Mouse (Mus musculus): ENCODE results near the gene Gm20661.

Gm20661 gene

DNA sequence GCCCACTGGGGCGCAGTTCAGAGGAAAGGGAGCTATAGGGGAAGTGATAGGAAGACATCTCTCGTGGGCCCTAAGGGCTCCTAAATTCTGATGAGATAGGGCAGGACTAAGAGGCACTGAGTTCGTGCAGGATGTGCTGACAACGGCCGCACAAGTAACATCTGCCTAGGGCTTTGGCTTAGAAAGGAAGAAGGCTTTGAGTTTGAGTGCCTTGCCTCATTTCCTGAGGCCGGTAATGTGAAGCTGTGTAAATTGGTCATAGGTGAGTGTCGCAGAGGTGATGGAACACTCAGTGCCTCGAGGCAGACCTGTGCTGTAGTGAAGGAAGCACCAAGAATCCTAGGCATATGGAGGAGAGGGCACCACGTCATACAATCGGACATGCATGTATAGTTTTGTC is 16.2 kb upstream of the Gm20661 start:
- no peak for DNase-seq (ENCODE audit: extremely low read depth, insufficient read length, low spot score)

DNA sequence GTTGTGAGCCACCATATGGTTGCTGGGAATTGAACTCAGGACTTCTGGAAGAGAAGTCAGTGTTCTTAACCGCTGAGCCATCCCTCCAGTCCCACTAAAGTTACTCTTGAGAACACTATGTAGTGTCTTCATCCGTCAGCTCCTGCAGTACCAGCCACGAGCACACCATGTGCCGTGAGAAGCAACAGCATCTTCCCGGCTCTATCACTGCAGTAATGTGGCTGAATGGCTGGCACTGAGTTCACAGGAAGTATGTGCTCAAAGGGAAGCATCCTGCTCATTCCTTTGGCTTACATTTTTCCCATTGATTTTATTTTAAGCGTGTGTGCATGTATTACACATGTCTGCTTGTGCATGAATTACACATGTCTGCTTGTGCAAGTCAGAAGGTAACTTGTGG is 15.4 kb upstream of the Gm20661 start:
- DNase-seq (ENCODE audit: extremely low read depth, insufficient read length, low spot score), result no peak

DNA sequence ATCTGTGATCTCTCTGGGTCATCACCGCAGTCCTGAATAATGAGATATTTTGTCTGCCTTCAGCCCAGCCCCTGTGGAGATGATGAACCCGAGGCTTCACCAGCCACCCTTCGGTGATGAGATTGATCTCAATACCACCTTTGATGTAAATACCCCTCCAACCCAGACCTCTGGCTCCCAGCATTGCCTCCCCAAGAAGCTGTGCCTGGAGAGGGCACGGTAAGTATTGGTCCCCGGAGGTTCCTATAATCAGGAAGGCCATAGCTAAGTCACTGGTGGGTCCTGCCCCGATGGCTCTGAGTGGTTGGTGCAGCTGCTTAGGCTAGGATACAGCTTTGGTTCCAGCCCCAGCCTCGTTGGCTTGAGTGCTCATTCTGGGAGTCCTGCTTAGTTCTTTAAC is 14.3 kb upstream of the Gm20661 start:
- DNase-seq (ENCODE audit: extremely low read depth, insufficient read length, low spot score), result no peak

DNA sequence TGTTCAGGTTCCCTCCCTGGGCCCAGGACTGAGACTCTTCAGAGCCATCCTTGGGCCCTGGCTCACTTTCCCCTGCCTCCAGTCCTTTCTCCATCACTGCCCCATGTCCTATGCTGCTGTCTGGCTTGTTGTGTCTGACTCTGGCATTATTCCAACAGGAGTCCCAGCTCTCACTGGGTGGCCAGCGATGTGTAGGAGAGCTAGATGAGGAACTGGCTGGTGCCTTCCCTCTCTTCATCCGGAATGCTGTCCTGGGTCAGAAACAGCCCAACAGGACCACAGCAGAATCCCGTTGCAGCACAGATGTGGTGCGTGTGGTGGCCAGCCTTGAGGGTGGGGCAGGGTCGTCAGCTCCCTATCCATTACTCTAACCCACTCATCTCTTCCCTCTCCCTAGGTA is 12.5 kb upstream of the Gm20661 start:
- no peak for DNase-seq (ENCODE audit: extremely low read depth, insufficient read length, low spot score)

- DNase-seq (ENCODE audit: extremely low read depth, insufficient read length, low spot score), result no peak
Measured at GRCm38 (mm10) chr9:107971690-107972541, 10.9 kb upstream of the Gm20661 start.

GRCm38 (mm10) chr9:107974491-107975171 is 8.2 kb upstream of the Gm20661 start:
- DNase-seq (ENCODE audit: extremely low read depth, insufficient read length, low spot score), result no peak

GRCm38 (mm10) chr9:107975399-107976386 is 7.2 kb upstream of the Gm20661 start, which contains the start of gene Uba7:
TSS of gene Uba7 (plus strand) at chr9:107975505.
- peak; percentile 65 for DNase-seq (ENCODE audit: extremely low read depth, insufficient read length, low spot score)

- DNase-seq (ENCODE audit: extremely low read depth, insufficient read length, low spot score), result no peak
Measured at GRCm38 (mm10) chr9:107978815-107979214, 4.0 kb upstream of the Gm20661 start.

GRCm38 (mm10) chr9:107981684-107982605 is 913 bp upstream of the Gm20661 start:
- no peak for DNase-seq (ENCODE audit: extremely low read depth, insufficient read length, low spot score)

- DNase-seq (ENCODE audit: extremely low read depth, insufficient read length, low spot score), result no peak
Measured at GRCm38 (mm10) chr9:107983421-107983890, 598 bp downstream of the Gm20661 start.

- no peak for DNase-seq (ENCODE audit: extremely low read depth, insufficient read length, low spot score)
Measured at GRCm38 (mm10) chr9:107984052-107984753, 1.3 kb downstream of the Gm20661 start.

DNA sequence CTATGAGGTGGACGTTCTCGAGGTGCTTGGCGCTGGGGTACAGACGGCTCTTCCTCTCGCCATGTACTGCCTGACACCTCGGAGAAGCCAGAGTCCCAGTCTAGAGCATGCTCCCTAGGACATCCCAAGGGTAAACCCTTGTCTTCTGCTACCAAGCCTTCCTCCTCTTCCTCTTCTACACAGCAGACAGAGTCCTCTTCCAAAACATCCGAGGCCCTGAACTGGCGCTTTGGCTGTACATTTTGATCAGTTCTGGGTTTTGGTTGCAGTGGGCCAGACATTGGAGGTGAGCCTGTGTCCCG is 1.8 kb downstream of the Gm20661 start:
- no peak for DNase-seq (ENCODE audit: extremely low read depth, insufficient read length, low spot score)

- DNase-seq (ENCODE audit: extremely low read depth, insufficient read length, low spot score), result peak; percentile 93
Measured at GRCm38 (mm10) chr9:107985131-107986119, 2.6 kb downstream of the Gm20661 start, which contains the start of gene Inka1. TSS of gene Inka1 (minus strand) at chr9:107985879.

- peak; percentile 62 for DNase-seq (ENCODE audit: extremely low read depth, insufficient read length, low spot score)
Measured at GRCm38 (mm10) chr9:107986376-107986775, 3.5 kb downstream of the Gm20661 start.

DNA sequence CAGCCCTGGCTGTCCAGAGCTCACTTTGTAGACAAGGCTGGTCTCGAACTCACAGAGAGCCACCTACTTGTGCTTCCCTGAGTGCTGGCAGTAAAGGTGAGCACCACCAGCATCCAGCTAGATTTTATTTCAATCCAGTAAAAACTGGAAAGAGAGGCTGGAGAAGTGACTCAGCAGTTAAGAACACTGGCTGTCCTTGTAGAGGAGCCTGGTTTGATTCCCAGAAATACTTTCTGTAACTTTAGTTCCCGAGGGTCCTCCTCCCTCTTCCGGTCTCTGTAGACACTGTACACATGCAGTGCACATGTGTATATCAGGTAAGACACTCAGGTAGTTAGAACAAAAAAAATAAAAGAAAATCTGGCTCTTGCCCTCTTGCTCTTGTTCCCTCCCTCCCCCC is 5.1 kb downstream of the Gm20661 start:
- no peak for DNase-seq (ENCODE audit: extremely low read depth, insufficient read length, low spot score)

DNA sequence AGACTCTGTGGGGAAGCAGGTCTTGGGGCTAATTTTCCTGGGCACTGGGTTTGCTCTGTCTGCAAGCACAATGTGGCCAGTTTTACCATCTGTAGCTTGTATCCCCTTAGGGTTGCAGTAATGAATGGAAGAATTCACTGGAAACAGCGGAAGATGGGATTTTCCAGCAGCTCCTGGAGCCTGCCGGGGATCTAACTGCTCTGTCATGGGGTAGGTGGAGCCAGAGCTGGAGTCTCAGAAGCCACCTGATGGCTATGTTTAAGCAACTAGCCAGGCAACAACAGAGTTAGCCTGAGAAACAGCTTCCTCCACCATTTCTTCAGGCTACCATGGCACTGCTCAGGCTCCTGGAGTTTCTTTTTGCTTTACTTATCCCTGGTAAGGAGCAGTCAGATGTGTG is 9.3 kb downstream of the Gm20661 start, which contains the start of gene Cdhr4:
TSS of gene Cdhr4 (plus strand) at position 301 of the 400 bp plus-strand sequence.
- DNase-seq (ENCODE audit: extremely low read depth, insufficient read length, low spot score), result no peak

DNA sequence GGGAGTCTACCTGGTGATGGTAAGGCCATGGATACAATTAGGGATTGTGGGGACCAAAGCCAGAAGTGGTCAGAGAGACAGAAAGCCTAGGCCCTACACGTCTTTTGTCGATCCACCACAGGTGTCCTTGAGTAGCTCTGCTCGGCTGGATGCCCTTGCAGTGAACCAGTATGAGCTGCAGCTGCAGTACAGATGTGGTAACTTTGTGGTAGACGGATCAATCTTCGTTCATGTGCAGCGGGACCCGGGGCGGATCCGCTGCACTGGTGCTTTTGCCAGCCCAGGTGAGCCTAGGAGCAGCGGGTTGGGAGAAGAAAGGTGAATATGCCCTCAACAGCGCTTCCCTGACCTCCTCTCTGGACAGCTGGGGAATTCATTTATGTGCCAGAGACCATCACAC is 10.2 kb downstream of the Gm20661 start:
- DNase-seq (ENCODE audit: extremely low read depth, insufficient read length, low spot score), result no peak

GRCm38 (mm10) chr9:107994464-107994863 is 11.6 kb downstream of the Gm20661 start:
- no peak for DNase-seq (ENCODE audit: extremely low read depth, insufficient read length, low spot score)
